Mouse (Mus musculus) ES-Bruce4 (cell line): ENCODE data around the gene Pgd.

Experiments used
- CTCF ChIP-seq: IDR thresholded peaks from one replicate; pipeline ENCODE4 v1.8.1; 2011; ENCODE audit warnings: low read depth, low read length
- EP300 ChIP-seq: IDR thresholded peaks from 2 replicates; pipeline ENCODE4 v1.6.1; 2011; ENCODE audit warnings: low read depth, low read length; ENCODE audit not compliant: insufficient read depth
- POLR2A ChIP-seq: IDR thresholded peaks from one replicate; pipeline ENCODE4 v1.8.1; 2011; ENCODE audit warnings: low read length; ENCODE audit not compliant: insufficient read depth

DNA sequence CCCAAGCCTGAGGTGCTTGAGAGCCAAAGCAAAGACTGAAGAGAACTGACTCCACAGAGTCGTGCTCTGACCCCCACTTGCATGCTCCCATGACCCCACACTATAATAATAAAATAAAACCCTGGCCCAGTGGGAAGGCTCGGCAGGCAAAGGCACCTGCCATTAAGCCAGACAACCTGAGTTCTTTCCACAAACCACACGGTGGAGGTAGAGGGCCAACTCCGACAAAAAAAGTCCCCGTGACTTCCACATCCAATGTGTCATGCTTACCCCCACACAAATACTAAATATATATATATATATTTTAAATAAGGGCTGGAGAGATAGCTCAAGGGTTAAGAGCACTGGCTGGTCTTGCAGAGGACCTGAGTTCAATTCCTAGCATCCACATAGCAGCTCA is 2.4 kb downstream of the Pgd start:
- TF ChIP-seq CTCF (peak; percentile 11), EP300 (no peak), POLR2A (no peak)
